Comparison of ENCODE assay signal across 7 mouse cellular contexts in genomic region chr9:83834748-83835313, GRCm38 (mm10). TPM values are rescaled to one million over a fixed set of nuclear protein-coding genes. Genes with fewer than 3 reads are reported as not detected.
DNase-seq lines count a peak whose midpoint lies in the region; ATAC-seq and TF ChIP-seq lines count a peak whose summit lies in the region.

No protein-coding gene starts in this region.

- peak overlapping the region; percentile 76 for H3K4me2 ChIP-seq in forebrain, embryonic 14.5 days (ENCODE audit: low read length)
- peak overlapping the region; percentile 81 for H3K4me2 ChIP-seq in liver, embryonic 14.5 days (ENCODE audit: low read depth)

- peak overlapping the region; percentile 96 for H3K4me3 ChIP-seq in testis, adult 2 months (ENCODE audit: control insufficient read depth, low read depth, low read length)
- peak overlapping the region; percentile 70 for H3K4me3 ChIP-seq in forebrain, embryonic 14.5 days (ENCODE audit: low read depth, low read length)
- peak overlapping the region; percentile 89 to 97 for H3K4me3 ChIP-seq in liver, embryonic 14.5 days (ENCODE audit: insufficient read depth in 1 of 2, low read depth in 2 of 2, low read length in 2 of 2)

- no peaks in the 10 kb centered on the region; the same call in 1 of the 2 replicates for H3K36me3 ChIP-seq in testis, adult 2 months (ENCODE audit: control insufficient read depth, insufficient read depth, low read length)
- H3K36me3 ChIP-seq in forebrain, embryonic 14.5 days (ENCODE audit: control insufficient read depth, insufficient read depth, low read length) = no peaks in the 10 kb centered on the region
- peaks cover 3% of the 10 kb centered on the region; the same call in 1 of the 2 replicates for H3K36me3 ChIP-seq in liver, embryonic 14.5 days (replicated peaks; ENCODE audit: control insufficient read depth, insufficient read depth, low read depth)

- DNase-seq in testis, postnatal 14 days (ENCODE audit: low spot score) = no peak
- peak; percentile 14 for DNase-seq in forebrain, embryonic 14.5 days (ENCODE audit: low spot score)
- DNase-seq in liver, embryonic 14.5 days (ENCODE audit: low read depth in 3 of 3, low spot score in 3 of 3) = no peak
- no peak for DNase-seq in right cerebral cortex, postnatal 36 days (ENCODE audit: low spot score in 2 of 2)
- DNase-seq in Muller cell, postnatal 12 days (ENCODE audit: inconsistent ontology term) = no peak
- no peak for DNase-seq in left cerebral cortex, adult 9 months (ENCODE audit: low spot score in 2 of 2)

- H3K9ac ChIP-seq in forebrain, embryonic 14.5 days (ENCODE audit: low read length) = peak overlapping the region; percentile 87
- H3K9ac ChIP-seq in liver, embryonic 14.5 days (replicated peaks) = peak overlapping the region; percentile 89

- H3K27ac ChIP-seq in testis, adult 2 months (ENCODE audit: control insufficient read depth, insufficient read depth, low read depth, low read length) = peak overlapping the region; percentile 71
- no peak overlapping the region for H3K27ac ChIP-seq in forebrain, embryonic 14.5 days (ENCODE audit: low read depth, low read length)
- H3K27ac ChIP-seq in liver, embryonic 14.5 days = peak overlapping the region; percentile 34

- no peaks in the 10 kb centered on the region for H3K9me3 ChIP-seq in forebrain, embryonic 14.5 days (replicated peaks; ENCODE audit: control insufficient read depth, low read length)
- no peaks in the 10 kb centered on the region for H3K9me3 ChIP-seq in liver, embryonic 14.5 days (ENCODE audit: control insufficient read depth, low read length)

- TF ChIP-seq EP300 in liver, embryonic 14.5 days (IDR thresholded peaks at IDR 0.05; ENCODE audit: low read depth) = no peak

- H3K27me3 ChIP-seq in testis, adult 2 months (ENCODE audit: control insufficient read depth, insufficient read depth, low read length) = no peaks in the 10 kb centered on the region
- H3K27me3 ChIP-seq in forebrain, embryonic 14.5 days (replicated peaks; ENCODE audit: control insufficient read depth, insufficient read depth, low read length) = no peaks in the 10 kb centered on the region
- H3K27me3 ChIP-seq in liver, embryonic 14.5 days (ENCODE audit: control insufficient read depth, insufficient read depth, low read length) = no peaks in the 10 kb centered on the region

- no peaks in the 10 kb centered on the region; the same call in 1 of the 2 replicates for H3K4me1 ChIP-seq in testis, adult 2 months (ENCODE audit: control insufficient read depth, insufficient read depth, low read length)
- H3K4me1 ChIP-seq in forebrain, embryonic 14.5 days (ENCODE audit: control insufficient read depth, insufficient read depth, low read length) = peaks cover 5% of the 10 kb centered on the region; the same call in 1 of the 2 replicates
- peaks cover 3 to 4% of the 10 kb centered on the region in 2 experiments; a peak in 1 of 4 replicates for H3K4me1 ChIP-seq in liver, embryonic 14.5 days (replicated peaks; ENCODE audit: control insufficient read depth in 2 of 2, insufficient read depth in 2 of 2, low read length in 1 of 2)

- 2% methylated on average over 27 of the region's 27 CpGs for WGBS in forebrain, embryonic 14.5 days
- WGBS in liver, embryonic 14.5 days (ENCODE audit: insufficient replicate concordance) = 1% methylated on average over 27 of the region's 27 CpGs

- no peak for TF ChIP-seq POLR2A in testis, adult 2 months (IDR thresholded peaks at IDR 0.05; ENCODE audit: control insufficient read depth, low read depth, low read length)

- TF ChIP-seq CTCF in testis, adult 2 months (IDR thresholded peaks at IDR 0.05; ENCODE audit: control insufficient read depth, insufficient read depth, insufficient replicate concordance, low read depth, low read length) = no peak
- no peak for TF ChIP-seq CTCF in liver, embryonic 14.5 days (IDR thresholded peaks at IDR 0.05; ENCODE audit: low read depth)

- ATAC-seq in forebrain, embryonic 14.5 days = peak; percentile 76
- peak; percentile 81 for ATAC-seq in liver, embryonic 14.5 days (ENCODE audit: insufficient read depth)

RNA-seq across cellular contexts. Expression of gene Ttk, which starts 0.3 kb away (rescaled TPM):
- polyA plus RNA-seq in testis, adult 2 months (2012; rRNA removed) = 10.3 and 11.4 TPM in 2 replicates
- 16.3 and 16.7 TPM in 2 replicates for polyA plus RNA-seq in forebrain, embryonic 14.5 days (2014; fragmentation: Nextera tagmentation; extraction: Ambion mirVana)
- polyA plus RNA-seq in liver, embryonic 14.5 days (2012; rRNA removed) = 5.8 and 10.3 TPM in 2 replicates
- polyA plus RNA-seq in liver, embryonic 14.5 days (2014; fragmentation: Nextera tagmentation; extraction: Ambion mirVana) = 17.9 and 18.9 TPM in 2 replicates

RNA-seq across cellular contexts. Expression of gene Elovl4, which starts 28.8 kb away (rescaled TPM):
- 0.42 TPM in 1 of 2 replicates, not detected in the other for polyA plus RNA-seq in testis, adult 2 months (2012; rRNA removed)
- polyA plus RNA-seq in forebrain, embryonic 14.5 days (2014; fragmentation: Nextera tagmentation; extraction: Ambion mirVana) = 62.3 and 70.1 TPM in 2 replicates
- polyA plus RNA-seq in liver, embryonic 14.5 days (2012; rRNA removed) = 0.02 and 0.08 TPM in 2 replicates
- 0.04 and 0.15 TPM in 2 replicates for polyA plus RNA-seq in liver, embryonic 14.5 days (2014; fragmentation: Nextera tagmentation; extraction: Ambion mirVana)

Comparison
In these comparisons a context has a peak if more than half of its experiments do, and no peak if none do; other contexts are left out.
1. RNA of gene Elovl4, which starts 28.8 kb away (polyA plus RNA-seq): 62.3 to 70.1 TPM in forebrain, embryonic 14.5 days; 0.42 TPM in testis, adult 2 months and 0.02 to 0.15 TPM in liver, embryonic 14.5 days; every median in the first group is over 10 times any median in the second.
2. Peak in every context shown above with its lines, with median percentiles within 50 percentile points of each other: H3K4me3 ChIP-seq.